Mouse (Mus musculus) lung, embryonic 16.5 days (tissue): ENCODE data around the gene Grap. TPM values are rescaled to one million over a fixed set of nuclear protein-coding genes. Genes with fewer than 3 reads are reported as not detected.

Experiments
- ATAC-seq: fragments of 200-750 bp; cut with Nextera tagmentation; 2 replicates; pipeline ENCODE4 v1.8.0; 2017; ENCODE audit warnings: low read depth, mild to moderate bottlenecking, moderate library complexity
- H3K27ac ChIP-seq: fragments of 300-500 bp; sonication (generic); 2 replicates; pipeline ENCODE4 v1.5.1; 2014; ENCODE audit warnings: mild to moderate bottlenecking, control low read depth, low read length
- H3K27me3 ChIP-seq: fragments of 300-500 bp; sonication (generic); 2 replicates; pipeline ENCODE4 v1.6.1; 2014; ENCODE audit warnings: low read depth, low read length, mixed read lengths; ENCODE audit not compliant: control insufficient read depth, insufficient read depth
- H3K36me3 ChIP-seq: fragments of 300-500 bp; sonication (generic); 2 replicates; pipeline ENCODE4 v1.6.1; 2014; ENCODE audit warnings: low read length; ENCODE audit not compliant: control insufficient read depth, insufficient read depth
- H3K4me1 ChIP-seq: fragments of 300-500 bp; sonication (generic); replicated peaks from 2 replicates; pipeline ENCODE4 v1.6.1; 2014; ENCODE audit warnings: low read length, mixed read lengths; ENCODE audit not compliant: control insufficient read depth, insufficient read depth
- H3K4me2 ChIP-seq: fragments of 300-500 bp; sonication (generic); 2 replicates; pipeline ENCODE4 v1.6.1; 2014; ENCODE audit warnings: low read depth, low read length, control low read depth
- H3K4me3 ChIP-seq: fragments of 300-500 bp; sonication (generic); 2 replicates; pipeline ENCODE4 v1.5.1; 2014; ENCODE audit warnings: mild to moderate bottlenecking, low read length, control low read depth
- H3K9ac ChIP-seq: fragments of 300-500 bp; sonication (generic); 2 replicates; pipeline ENCODE4 v1.6.1; 2014; ENCODE audit warnings: low read length, control low read depth
- H3K9me3 ChIP-seq: fragments of 300-500 bp; sonication (generic); 2 replicates; pipeline ENCODE4 v1.6.1; 2016; ENCODE audit warnings: low read length; ENCODE audit not compliant: control insufficient read depth
- WGBS: fragments of 180-500 bp; shearing (Covaris S2); extraction: QIAGEN DNeasy Blood & Tissue Kit; methylation state at CpG from one replicate; pipeline ENCODE4 v1.1.7; 2014; 5-methylcytosine and 5-hydroxymethylcytosine counted together
- polyA plus RNA-seq: library from polyadenylated mRNA; unstranded; fragments of >200 nt; fragmentation: Nextera tagmentation; extraction: Ambion mirVana; gene quantifications from 2 replicates; pipeline ENCODE4 v1.2.1, GENCODE M21; 2015

Grap gene
- polyA plus RNA-seq = 43.1 and 49.9 TPM in 2 replicates

GRCm38 (mm10) chr11:61652686-61653447 lies at the start of gene Grap:
Grap (plus strand) TSS chr11:61653265.
- H3K4me2 ChIP-seq = peak within 1 kb of the TSS; percentile 51
- H3K27ac ChIP-seq = peak within 1 kb of the TSS; percentile 44
- no peaks in the 10 kb centered on the region for H3K36me3 ChIP-seq
- H3K4me3 ChIP-seq = peak within 1 kb of the TSS; percentile 49
- peak within 1 kb of the TSS; percentile 60 for H3K9ac ChIP-seq
- 38% methylated on average over 10 of the region's 10 CpGs for WGBS
- peak; percentile 69 for ATAC-seq
- no peaks in the 10 kb centered on the region for H3K27me3 ChIP-seq
- H3K9me3 ChIP-seq = no peaks in the 10 kb centered on the region
- H3K4me1 ChIP-seq = no peaks in the 10 kb centered on the region

GRCm38 (mm10) chr11:61608072-61608471 lies 45.0 kb upstream of the Grap start:
- Histone ChIP-seq H3K4me3 (no peak overlapping the region), H3K27ac (no peak overlapping the region), H3K27me3 (no peaks in the 10 kb centered on the region), H3K36me3 (no peaks in the 10 kb centered on the region), H3K4me2 (no peak overlapping the region), H3K9ac (no peak overlapping the region), H3K4me1 (no peaks in the 10 kb centered on the region), H3K9me3 (peaks cover 3% of the 10 kb centered on the region; the same call in 1 of the 2 replicates)
- WGBS = 65% methylated on average over 4 of the region's 4 CpGs
- ATAC-seq = no peak

- ATAC-seq = no peak
- Histone ChIP-seq H3K27ac (no peak overlapping the region), H3K9me3 (peaks cover 3% of the 10 kb centered on the region; the same call in 1 of the 2 replicates), H3K9ac (no peak overlapping the region), H3K36me3 (no peaks in the 10 kb centered on the region), H3K4me1 (peaks cover 9% of the 10 kb centered on the region), H3K4me3 (no peak overlapping the region), H3K27me3 (no peaks in the 10 kb centered on the region), H3K4me2 (no peak overlapping the region)
- WGBS = 73% methylated on average over 3 of the region's 3 CpGs
Observed at GRCm38 (mm10) chr11:61611197-61611596, 41.9 kb upstream of the Grap start.

GRCm38 (mm10) chr11:61612116-61612635 lies 40.9 kb upstream of the Grap start:
- H3K9me3 ChIP-seq = no peaks in the 10 kb centered on the region
- 45% methylated on average over 4 of the region's 4 CpGs for WGBS
- H3K4me2 ChIP-seq = no peak overlapping the region
- H3K27ac ChIP-seq = no peak overlapping the region
- peaks cover 18% of the 10 kb centered on the region for H3K4me1 ChIP-seq
- H3K4me3 ChIP-seq = no peak overlapping the region
- H3K27me3 ChIP-seq = no peaks in the 10 kb centered on the region
- no peaks in the 10 kb centered on the region for H3K36me3 ChIP-seq
- no peak overlapping the region for H3K9ac ChIP-seq
- ATAC-seq = no peak

- Histone ChIP-seq H3K4me3 (no peak overlapping the region), H3K4me1 (peaks cover 20% of the 10 kb centered on the region), H3K27me3 (no peaks in the 10 kb centered on the region), H3K9me3 (no peaks in the 10 kb centered on the region), H3K4me2 (no peak overlapping the region), H3K36me3 (no peaks in the 10 kb centered on the region), H3K9ac (no peak overlapping the region), H3K27ac (no peak overlapping the region)
- 54% methylated on average over 5 of the region's 5 CpGs for WGBS
- ATAC-seq = no peak
Observed at GRCm38 (mm10) chr11:61614401-61614800, 38.7 kb upstream of the Grap start.

GRCm38 (mm10) chr11:61615686-61616522 lies 37.2 kb upstream of the Grap start:
- Histone ChIP-seq H3K36me3 (no peaks in the 10 kb centered on the region), H3K4me3 (peak overlapping the region; percentile 14), H3K27ac (peak overlapping the region; percentile 65), H3K4me2 (peak overlapping the region; percentile 53), H3K9me3 (no peaks in the 10 kb centered on the region), H3K27me3 (no peaks in the 10 kb centered on the region), H3K4me1 (peaks cover 29% of the 10 kb centered on the region), H3K9ac (peak overlapping the region; percentile 60)
- 6% methylated on average over 19 of the region's 22 CpGs for WGBS
- ATAC-seq = peak; percentile 37; the same call in 1 of the 2 replicates

- Histone ChIP-seq H3K4me1 (peaks cover 29% of the 10 kb centered on the region), H3K9ac (peak overlapping the region; percentile 55; the same call in 1 of the 2 replicates), H3K27me3 (no peaks in the 10 kb centered on the region), H3K4me2 (0 out of 2 replicates have a peak overlapping the region, but pooled peaks have one; percentile 53), H3K9me3 (no peaks in the 10 kb centered on the region), H3K27ac (peak overlapping the region; percentile 65), H3K36me3 (no peaks in the 10 kb centered on the region), H3K4me3 (no peak overlapping the region)
- ATAC-seq = no peak
- 61% methylated on average over 9 of the region's 9 CpGs for WGBS
Observed at GRCm38 (mm10) chr11:61616523-61617292, 36.4 kb upstream of the Grap start.

GRCm38 (mm10) chr11:61617293-61617975 lies 35.6 kb upstream of the Grap start:
- Histone ChIP-seq H3K4me2 (no peak overlapping the region), H3K4me1 (peaks cover 29% of the 10 kb centered on the region), H3K4me3 (no peak overlapping the region), H3K36me3 (no peaks in the 10 kb centered on the region), H3K27ac (no peak overlapping the region), H3K27me3 (no peaks in the 10 kb centered on the region), H3K9me3 (no peaks in the 10 kb centered on the region), H3K9ac (no peak overlapping the region)
- WGBS = 57% methylated on average over 7 of the region's 7 CpGs
- ATAC-seq = no peak
